Mouse (Mus musculus) duodenum, adult 2 months (tissue): ENCODE results near the gene Tex30. TPM values are rescaled to one million over a fixed set of nuclear protein-coding genes. Genes with fewer than 3 reads are reported as not detected.

ENCODE experiments used
- polyA plus RNA-seq: library from polyadenylated mRNA; depleted of rRNA; stranded (reverse); fragments of >200 nt; gene quantifications from 2 replicates; pipeline ENCODE4 v1.2.3, GENCODE M21; 2012; ENCODE audit warnings: low replicate concordance; rRNA removed

Gene Tex30
- 1.6 and 1.7 TPM in 2 replicates for polyA plus RNA-seq

GRCm38 (mm10) chr1:44102259-44102717 is at the start of gene Tex30:
Tex30 (minus strand) TSS chr1:44102441.

GRCm38 (mm10) chr1:44147563-44148381 is 45.5 kb upstream of the Tex30 start, which contains the start of gene Ercc5:
Ercc5 (plus strand) TSS chr1:44147744.

GRCm38 (mm10) chr1:44118239-44119054 is 16.2 kb upstream of the Tex30 start, which contains the start of the genes Kdelc1 and Bivm:
Kdelc1 (minus strand) TSS chr1:44118808.
Bivm (plus strand) TSS chr1:44118957.

GRCm38 (mm10) chr1:44061836-44062235 is 40.4 kb downstream of the Tex30 start, which contains the start of gene Gm8251:
Gm8251 (minus strand) TSS chr1:44061936.

Other genes with a start within 250 kb of the Tex30 start
- 0.89 and 2.3 TPM in 2 replicates for gene Tpp2, start 168.8 kb downstream of the Tex30 start, polyA plus RNA-seq
- not detected in 2 replicates for gene Mettl21c, start 82.4 kb downstream of the Tex30 start, polyA plus RNA-seq
- not detected in 2 replicates for gene Gm8251, start 40.5 kb downstream of the Tex30 start, polyA plus RNA-seq
- 4.2 and 14.5 TPM in 2 replicates for gene Kdelc1, start 16.4 kb upstream of the Tex30 start, polyA plus RNA-seq
- gene Bivm, start 16.5 kb upstream of the Tex30 start, polyA plus RNA-seq, result 0.32 and 2.9 TPM in 2 replicates
- 0.76 and 1.3 TPM in 2 replicates for gene Ercc5, start 45.3 kb upstream of the Tex30 start, polyA plus RNA-seq
- not detected in 2 replicates for gene Mettl21e, start 116.5 kb upstream of the Tex30 start, polyA plus RNA-seq